Mouse (Mus musculus) hindbrain, embryonic 11.5 days (tissue): Measurements from ENCODE around the gene Arl5b. TPM values are rescaled to one million over a fixed set of nuclear protein-coding genes. Genes with fewer than 3 reads are reported as not detected.

Experiments
- ATAC-seq: fragments of 200-750 bp; cut with Nextera tagmentation; 2 replicates; pipeline ENCODE4 v1.8.0; 2017; ENCODE audit warnings: mild to moderate bottlenecking, moderate TSS enrichment, moderate library complexity; ENCODE audit not compliant: low FRiP score
- DNase-seq: peaks from one replicate; pipeline ENCODE4 v3.0.0-alpha.2; 2015; ENCODE audit warnings: low spot score
- H3K27ac ChIP-seq: fragments of 300-500 bp; sonication (generic); 2 replicates; pipeline ENCODE4 v1.5.1; 2014; ENCODE audit warnings: mild to moderate bottlenecking, low read depth, low read length
- H3K27me3 ChIP-seq: fragments of 300-500 bp; sonication (generic); 2 replicates; pipeline ENCODE4 v1.6.1; 2014; ENCODE audit warnings: mild to moderate bottlenecking, low read length, moderate library complexity, mixed read lengths; ENCODE audit not compliant: control insufficient read depth, insufficient read depth
- H3K36me3 ChIP-seq: fragments of 300-500 bp; sonication (generic); 2 replicates; pipeline ENCODE4 v1.6.1; 2014; ENCODE audit warnings: mild to moderate bottlenecking, low read length, moderate library complexity, mixed read lengths; ENCODE audit not compliant: control insufficient read depth, insufficient read depth
- H3K4me1 ChIP-seq: fragments of 300-500 bp; sonication (generic); replicated peaks from 2 replicates; pipeline ENCODE4 v1.6.1; 2014; ENCODE audit warnings: low read length, mixed read lengths; ENCODE audit not compliant: control insufficient read depth, insufficient read depth
- H3K4me2 ChIP-seq: fragments of 300-500 bp; sonication (generic); replicated peaks from 2 replicates; pipeline ENCODE4 v1.6.1; 2014; ENCODE audit warnings: mild to moderate bottlenecking, low read depth, low read length
- H3K4me3 ChIP-seq: fragments of 300-500 bp; sonication (generic); 2 replicates; pipeline ENCODE4 v1.5.1; 2014; ENCODE audit warnings: low read depth, low read length
- H3K9ac ChIP-seq: fragments of 300-500 bp; sonication (generic); 2 replicates; pipeline ENCODE4 v1.6.1; 2014; ENCODE audit warnings: low read depth, low read length
- H3K9me3 ChIP-seq: fragments of 300-500 bp; sonication (generic); 2 replicates; pipeline ENCODE4 v1.6.1; 2016; ENCODE audit warnings: low read length; ENCODE audit not compliant: control insufficient read depth
- WGBS: fragments of 180-500 bp; shearing (Covaris S2); extraction: QIAGEN DNeasy Blood & Tissue Kit; methylation state at CpG from one replicate; pipeline ENCODE4 v1.1.7; 2014; 5-methylcytosine and 5-hydroxymethylcytosine counted together
- polyA plus RNA-seq: library from polyadenylated mRNA; unstranded; fragments of >200 nt; fragmentation: Nextera tagmentation; extraction: Ambion mirVana; gene quantifications from 2 replicates; pipeline ENCODE4 v1.2.1, GENCODE M21; 2014

The Arl5b gene
- polyA plus RNA-seq, 1 experiment from 2014 or later = 86.1 TPM

- no peaks in the 10 kb centered on the region for H3K4me1 ChIP-seq
- no peaks in the 10 kb centered on the region for H3K9me3 ChIP-seq
- H3K36me3 ChIP-seq = 0 out of 2 replicates have a peak, but pooled peaks cover 2% of the 10 kb centered on the region
- H3K27ac ChIP-seq = no peak overlapping the region
- H3K9ac ChIP-seq = no peak overlapping the region
- ATAC-seq (no peak), DNase-seq (no peak)
- 97% methylated on average over 2 of the region's 2 CpGs for WGBS
- H3K4me2 ChIP-seq = no peak overlapping the region
- no peak overlapping the region for H3K4me3 ChIP-seq
- H3K27me3 ChIP-seq = no peaks in the 10 kb centered on the region
Observed at GRCm38 (mm10) chr2:15083702-15084101, 34.5 kb downstream of the Arl5b start.

- DNase-seq (no peak), ATAC-seq (no peak)
- Histone ChIP-seq H3K4me3 (no peak overlapping the region), H3K36me3 (0 out of 2 replicates have a peak, but pooled peaks cover 2% of the 10 kb centered on the region), H3K4me2 (no peak overlapping the region), H3K27ac (no peak overlapping the region), H3K27me3 (no peaks in the 10 kb centered on the region), H3K9me3 (no peaks in the 10 kb centered on the region), H3K9ac (no peak overlapping the region), H3K4me1 (no peaks in the 10 kb centered on the region)
- 97% methylated on average over 1 of the region's 1 CpGs for WGBS
Observed at GRCm38 (mm10) chr2:15087308-15087707, 38.1 kb downstream of the Arl5b start.

GRCm38 (mm10) chr2:15096514-15097090 is 47.4 kb downstream of the Arl5b start:
- no peaks in the 10 kb centered on the region for H3K4me1 ChIP-seq
- 71% methylated on average over 3 of the region's 3 CpGs for WGBS
- DNase-seq (no peak), ATAC-seq (no peak)
- H3K9me3 ChIP-seq = no peaks in the 10 kb centered on the region
- H3K27ac ChIP-seq = no peak overlapping the region
- no peaks in the 10 kb centered on the region for H3K27me3 ChIP-seq
- no peak overlapping the region for H3K4me2 ChIP-seq
- no peak overlapping the region for H3K9ac ChIP-seq
- H3K36me3 ChIP-seq = no peaks in the 10 kb centered on the region
- H3K4me3 ChIP-seq = no peak overlapping the region

GRCm38 (mm10) chr2:15104386-15104785 is 55.2 kb downstream of the Arl5b start:
- no peak overlapping the region for H3K4me3 ChIP-seq
- no peaks in the 10 kb centered on the region for H3K9me3 ChIP-seq
- no peaks in the 10 kb centered on the region for H3K4me1 ChIP-seq
- H3K27ac ChIP-seq = no peak overlapping the region
- H3K36me3 ChIP-seq = no peaks in the 10 kb centered on the region
- WGBS = 63% methylated on average over 1 of the region's 1 CpGs
- no peaks in the 10 kb centered on the region for H3K27me3 ChIP-seq
- DNase-seq (no peak), ATAC-seq (no peak)
- H3K4me2 ChIP-seq = no peak overlapping the region
- H3K9ac ChIP-seq = no peak overlapping the region

- H3K4me3 ChIP-seq = no peak overlapping the region
- no peak overlapping the region for H3K4me2 ChIP-seq
- no peak overlapping the region for H3K27ac ChIP-seq
- H3K9ac ChIP-seq = no peak overlapping the region
- ATAC-seq (no peak), DNase-seq (no peak)
- H3K36me3 ChIP-seq = no peaks in the 10 kb centered on the region
- H3K9me3 ChIP-seq = no peaks in the 10 kb centered on the region
- no peaks in the 10 kb centered on the region for H3K4me1 ChIP-seq
- 74% methylated on average over 2 of the region's 2 CpGs for WGBS
- no peaks in the 10 kb centered on the region for H3K27me3 ChIP-seq
Observed at GRCm38 (mm10) chr2:15111290-15111689, 62.1 kb downstream of the Arl5b start.

- no peak overlapping the region for H3K9ac ChIP-seq
- no peak overlapping the region for H3K27ac ChIP-seq
- no peak overlapping the region for H3K4me2 ChIP-seq
- no peaks in the 10 kb centered on the region for H3K27me3 ChIP-seq
- no peak for ATAC-seq
- WGBS = 52% methylated on average over 1 of the region's 1 CpGs
- no peaks in the 10 kb centered on the region for H3K4me1 ChIP-seq
- no peak overlapping the region for H3K4me3 ChIP-seq
- no peaks in the 10 kb centered on the region for H3K9me3 ChIP-seq
- no peaks in the 10 kb centered on the region for H3K36me3 ChIP-seq
- no peak for DNase-seq
Observed at GRCm38 (mm10) chr2:15111808-15112440, 62.7 kb downstream of the Arl5b start.

GRCm38 (mm10) chr2:15112741-15113140 is 63.5 kb downstream of the Arl5b start:
- no peaks in the 10 kb centered on the region for H3K36me3 ChIP-seq
- no peak for ATAC-seq
- no peaks in the 10 kb centered on the region for H3K4me1 ChIP-seq
- no peak overlapping the region for H3K27ac ChIP-seq
- H3K27me3 ChIP-seq = no peaks in the 10 kb centered on the region
- WGBS = 88% methylated on average over 6 of the region's 6 CpGs
- H3K4me3 ChIP-seq = no peak overlapping the region
- no peaks in the 10 kb centered on the region for H3K9me3 ChIP-seq
- no peak overlapping the region for H3K9ac ChIP-seq
- DNase-seq = no peak
- H3K4me2 ChIP-seq = no peak overlapping the region

- 94% methylated on average over 1 of the region's 1 CpGs for WGBS
- ATAC-seq (no peak), DNase-seq (no peak)
- no peak overlapping the region for H3K9ac ChIP-seq
- no peaks in the 10 kb centered on the region for H3K9me3 ChIP-seq
- H3K27me3 ChIP-seq = no peaks in the 10 kb centered on the region
- no peak overlapping the region for H3K4me3 ChIP-seq
- no peak overlapping the region for H3K27ac ChIP-seq
- H3K36me3 ChIP-seq = no peaks in the 10 kb centered on the region
- no peak overlapping the region for H3K4me2 ChIP-seq
- H3K4me1 ChIP-seq = no peaks in the 10 kb centered on the region
Observed at GRCm38 (mm10) chr2:15121217-15121680, 72.1 kb downstream of the Arl5b start.
